Mouse (Mus musculus) urinary bladder, postnatal 14 days (tissue): ENCODE measurements at regions not wholly inside any gene's neighbourhood (a gene's known extent, or its start where the extent isn't known, plus 50 kb on each side); places are given as distances from the start of the nearest gene placed in this dataset.
A peak's percentile ranks its signal among the peaks of the same experiment; 100 is the strongest.

Source experiments
- DNase-seq: peaks from one replicate; pipeline ENCODE4 v3.0.0; 2021; ENCODE audit warnings: low spot score

GRCm38 (mm10) chr1:194437301-194437700, 180.7 kb upstream of the Plxna2 start:
- DNase-seq: no peak

DNA sequence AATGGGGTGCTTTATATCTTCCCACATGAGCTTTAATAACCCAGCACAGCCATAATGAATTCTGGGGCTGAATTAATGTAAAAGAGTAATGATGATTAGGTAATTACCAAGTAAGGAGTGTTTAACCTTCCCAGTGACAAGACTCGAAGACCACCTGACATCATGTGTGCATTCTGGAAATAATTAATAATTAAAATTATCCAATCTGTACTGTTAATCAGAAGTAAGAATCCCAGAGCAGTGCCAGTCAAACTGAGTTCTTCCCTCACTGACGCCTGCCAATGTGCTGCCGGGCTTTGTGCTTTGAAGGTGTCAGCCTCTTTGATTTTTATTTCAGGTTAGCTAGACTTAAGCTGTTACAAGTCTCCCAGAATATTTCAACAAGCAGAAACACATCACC, 183.0 kb upstream of the Plxna2 start:
- DNase-seq: no peak

DNA sequence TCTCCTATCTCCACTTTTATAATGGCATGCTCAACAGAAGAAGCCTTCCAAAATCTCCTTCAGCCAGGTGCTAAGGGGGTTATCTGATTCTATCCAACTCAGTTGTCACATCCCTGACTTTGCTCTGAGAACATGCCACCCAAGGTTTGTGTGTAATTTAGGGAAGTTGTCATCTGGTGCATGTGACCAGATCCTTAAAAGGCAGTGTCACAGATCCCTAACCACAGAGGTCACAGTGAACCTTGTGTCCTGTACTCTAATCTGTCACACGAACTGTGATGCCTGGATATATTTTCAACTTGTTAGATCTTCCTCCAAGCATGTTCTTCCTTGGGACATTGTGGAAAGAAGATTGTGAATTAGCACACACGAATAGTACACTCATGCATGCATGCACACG, 189.4 kb upstream of the Plxna2 start:
- DNase-seq: no peak

DNA sequence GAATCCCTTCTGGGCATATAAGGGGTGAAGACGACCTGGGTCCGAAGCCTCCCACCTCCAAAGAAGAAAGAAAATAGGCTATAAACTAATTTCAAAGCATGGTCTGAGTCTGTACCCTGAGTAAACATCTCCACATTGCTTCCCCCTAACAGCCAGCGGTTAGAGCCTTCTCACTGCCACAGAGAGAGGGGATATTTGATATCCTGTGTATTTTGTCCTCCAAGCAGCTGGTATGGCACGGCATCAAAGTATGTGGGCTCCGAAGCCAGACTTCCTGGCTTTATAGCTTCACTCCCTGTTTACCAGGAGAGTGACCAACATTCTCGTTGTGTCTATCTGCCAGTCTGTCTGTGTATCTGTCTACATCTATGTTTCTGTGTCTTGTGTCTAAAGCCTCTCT, 191.7 kb upstream of the Plxna2 start:
- no peak for DNase-seq

GRCm38 (mm10) chr1:194424201-194424600, 193.8 kb upstream of the Plxna2 start:
- DNase-seq: no peak

GRCm38 (mm10) chr1:194412193-194412592, 205.8 kb upstream of the Plxna2 start:
- DNase-seq: no peak

DNA sequence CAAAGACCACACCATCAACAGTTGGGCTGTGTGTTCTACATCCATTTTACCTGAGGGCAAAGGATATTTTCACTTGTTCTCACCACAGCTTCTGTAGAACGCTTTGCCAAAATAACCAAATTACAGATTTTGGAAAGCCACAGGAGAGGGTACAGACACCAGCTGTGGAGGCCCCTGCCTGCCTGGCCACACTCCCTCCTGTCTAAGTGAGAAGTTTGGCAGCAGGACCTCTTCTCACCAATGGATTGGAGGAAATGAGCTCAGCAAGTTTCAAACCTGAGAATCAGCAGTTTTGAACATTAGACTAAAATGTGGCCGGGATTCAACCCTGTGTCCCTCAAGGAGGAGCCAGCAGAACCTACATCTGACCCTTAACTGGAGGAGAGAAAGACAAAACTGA, 206.2 kb upstream of the Plxna2 start:
- no peak for DNase-seq

DNA sequence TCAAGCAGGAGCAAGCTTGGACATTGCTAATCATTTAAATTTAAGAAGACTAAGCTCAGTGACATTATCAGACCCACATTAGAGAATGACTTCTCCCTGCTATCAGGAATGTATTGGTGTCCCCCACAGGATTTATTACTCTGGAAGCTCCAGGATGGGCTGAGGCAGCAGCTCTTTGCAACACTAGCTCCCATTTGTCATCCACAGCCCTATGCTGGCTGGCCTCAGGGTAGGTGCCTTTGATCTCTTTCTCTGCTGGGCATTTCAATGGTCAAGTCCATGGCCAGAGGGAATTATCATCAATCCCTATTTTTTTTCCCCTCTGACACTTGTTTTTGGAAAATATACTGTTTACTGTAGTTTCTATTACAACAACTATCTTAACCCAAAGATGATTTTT, 218.7 kb upstream of the Plxna2 start:
- DNase-seq: no peak

DNA sequence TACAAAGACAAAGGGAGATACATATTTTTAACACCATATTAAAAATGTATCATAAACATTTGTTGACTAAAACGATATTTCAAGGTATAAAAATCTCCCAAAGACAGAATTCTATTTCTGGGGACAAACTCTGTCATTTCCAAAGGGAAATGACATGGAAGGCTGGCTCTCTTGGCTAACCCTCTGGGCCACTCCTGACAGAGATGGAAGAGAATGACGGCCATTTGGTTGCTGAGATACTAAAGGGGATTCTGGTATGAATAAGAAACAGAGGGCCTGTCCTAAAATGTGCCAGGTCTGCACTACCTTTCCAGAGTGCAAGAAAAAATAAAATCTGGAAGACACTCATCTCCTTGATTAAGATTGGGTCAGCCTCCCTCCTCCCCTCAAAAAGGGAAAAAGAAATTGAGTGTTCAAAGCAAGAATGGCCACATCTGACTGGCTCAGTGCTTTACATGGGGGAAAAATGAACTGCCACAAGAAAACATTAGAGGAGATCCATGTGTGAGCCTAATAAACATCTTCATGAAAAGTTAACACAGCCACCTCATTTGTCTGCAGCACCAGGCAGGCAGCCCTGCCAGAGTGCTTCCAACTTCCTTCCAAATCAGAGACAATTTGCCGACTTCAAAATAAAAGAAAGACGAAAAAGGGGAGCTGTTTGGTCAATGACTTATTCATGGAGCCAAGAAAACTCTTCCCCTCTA, 221.1 kb upstream of the Plxna2 start:
- DNase-seq: no peak

- no peak for DNase-seq
These were observed 224.3 kb upstream of the Plxna2 start for GRCm38 (mm10) chr1:194393720-194394119.

DNA sequence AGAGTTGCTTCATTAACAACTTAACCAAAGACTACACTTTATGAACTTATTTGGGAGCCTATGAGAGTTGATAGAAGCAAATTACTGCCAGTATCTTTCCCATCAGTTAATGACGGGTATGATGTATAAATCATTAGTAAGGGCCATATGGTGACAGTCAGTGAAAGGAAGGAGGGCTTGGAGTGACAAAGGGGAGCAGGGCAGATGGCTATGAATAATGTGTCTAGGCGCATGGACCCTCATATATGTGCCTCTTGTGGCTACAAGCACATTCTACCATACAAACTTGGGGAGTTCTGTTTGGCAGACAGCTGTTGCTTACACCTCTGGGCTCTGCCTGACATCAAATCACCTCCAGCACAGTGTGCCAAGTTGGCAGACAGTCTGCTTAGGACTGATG, 227.8 kb upstream of the Plxna2 start:
- no peak for DNase-seq

DNA sequence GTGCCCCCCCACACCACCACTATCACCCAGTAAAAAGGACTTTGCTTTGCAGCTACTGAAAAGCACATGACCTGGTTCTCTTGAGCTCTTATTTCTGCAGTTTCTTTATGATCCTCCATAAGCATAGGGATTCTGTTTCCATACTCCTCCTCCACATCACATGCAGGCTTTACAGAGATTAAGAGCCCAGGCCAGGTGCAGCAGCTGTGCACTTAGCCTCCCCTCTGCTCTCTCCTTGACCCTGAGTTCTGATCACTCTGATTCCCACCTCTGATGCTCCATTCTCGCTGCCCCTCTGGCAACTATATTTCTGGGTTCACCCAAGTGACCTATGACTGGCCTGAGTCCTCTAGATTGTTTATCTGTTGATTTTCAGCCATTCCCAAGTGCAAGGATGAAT, 239.9 kb upstream of the Plxna2 start:
- no peak for DNase-seq

GRCm38 (mm10) chr1:194373511-194373910, 244.5 kb upstream of the Plxna2 start:
- DNase-seq: peak; percentile 56

- DNase-seq: no peak
These were observed 254.1 kb upstream of the Plxna2 start for GRCm38 (mm10) chr1:194363917-194364316.

DNA sequence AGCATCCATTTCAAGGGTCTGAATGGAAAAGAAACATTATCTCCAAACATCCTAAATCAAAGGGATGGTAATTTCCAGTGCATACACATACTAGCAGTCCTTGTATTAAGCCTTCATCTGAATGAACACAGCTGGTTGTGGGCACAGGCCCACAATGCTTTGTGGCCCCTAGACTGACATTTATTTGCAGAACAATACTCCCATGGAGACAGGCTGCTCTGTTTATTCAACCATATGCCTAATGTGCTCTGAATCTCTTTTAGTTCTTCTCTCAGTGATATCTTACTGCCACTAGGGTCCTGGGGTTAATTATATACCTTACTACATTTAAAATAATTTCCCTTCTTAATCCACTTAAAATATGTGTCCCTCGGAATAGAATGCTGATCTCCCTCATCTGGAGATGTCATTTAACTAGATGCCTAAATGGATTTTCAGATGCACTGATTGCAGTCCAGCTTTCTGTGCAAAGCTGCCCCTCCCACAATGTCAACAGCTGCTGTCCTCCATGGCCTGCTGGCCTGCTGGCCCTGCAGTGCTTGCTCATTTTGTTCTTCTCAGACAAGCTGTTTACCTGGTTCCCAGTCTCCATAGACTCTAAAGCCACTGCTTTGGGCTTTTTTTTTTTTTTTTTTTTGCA, 254.8 kb upstream of the Plxna2 start:
- DNase-seq: no peak

- no peak for DNase-seq
These were observed 255.7 kb upstream of the Plxna2 start for GRCm38 (mm10) chr1:194362298-194362697.

GRCm38 (mm10) chr1:194361316-194361715, 256.7 kb upstream of the Plxna2 start:
- DNase-seq: no peak

DNA sequence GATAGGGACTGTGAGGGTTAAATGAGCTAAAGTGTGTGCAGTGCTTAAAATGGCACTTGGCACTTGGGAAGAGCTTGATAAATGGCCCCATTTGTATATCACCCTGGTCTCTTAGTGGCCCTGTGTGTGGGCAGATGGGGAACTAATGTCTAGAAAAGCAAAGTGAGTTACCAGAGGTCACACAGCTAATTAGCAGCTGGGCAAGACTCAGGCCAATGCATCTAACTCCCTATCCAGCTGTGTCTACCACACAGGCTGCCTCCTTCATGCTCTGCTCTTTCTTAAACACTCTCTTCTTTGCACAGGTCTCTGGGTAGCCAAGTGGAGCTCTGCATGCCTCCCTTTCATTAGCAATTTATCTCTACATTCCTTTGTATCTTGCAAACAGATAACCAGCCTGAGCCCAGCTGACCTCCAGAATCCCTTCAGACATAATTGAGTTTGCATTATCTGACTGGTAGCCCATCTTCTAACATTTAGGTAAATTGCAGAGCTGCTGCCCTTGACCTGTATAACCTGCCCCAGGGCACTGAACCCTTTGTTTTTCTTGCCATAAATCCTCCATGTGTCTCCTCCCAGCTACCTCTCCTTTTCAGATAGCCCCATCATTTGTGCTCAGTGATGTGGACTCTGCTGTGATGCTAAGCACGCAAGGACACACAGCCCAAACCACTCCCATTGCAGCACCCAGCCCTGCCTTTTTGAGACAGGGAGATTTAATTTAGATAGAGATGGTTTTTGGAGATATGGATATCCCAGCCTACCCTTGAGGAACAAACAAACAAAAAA, 263.5 kb upstream of the Plxna2 start:
- no peak for DNase-seq

DNA sequence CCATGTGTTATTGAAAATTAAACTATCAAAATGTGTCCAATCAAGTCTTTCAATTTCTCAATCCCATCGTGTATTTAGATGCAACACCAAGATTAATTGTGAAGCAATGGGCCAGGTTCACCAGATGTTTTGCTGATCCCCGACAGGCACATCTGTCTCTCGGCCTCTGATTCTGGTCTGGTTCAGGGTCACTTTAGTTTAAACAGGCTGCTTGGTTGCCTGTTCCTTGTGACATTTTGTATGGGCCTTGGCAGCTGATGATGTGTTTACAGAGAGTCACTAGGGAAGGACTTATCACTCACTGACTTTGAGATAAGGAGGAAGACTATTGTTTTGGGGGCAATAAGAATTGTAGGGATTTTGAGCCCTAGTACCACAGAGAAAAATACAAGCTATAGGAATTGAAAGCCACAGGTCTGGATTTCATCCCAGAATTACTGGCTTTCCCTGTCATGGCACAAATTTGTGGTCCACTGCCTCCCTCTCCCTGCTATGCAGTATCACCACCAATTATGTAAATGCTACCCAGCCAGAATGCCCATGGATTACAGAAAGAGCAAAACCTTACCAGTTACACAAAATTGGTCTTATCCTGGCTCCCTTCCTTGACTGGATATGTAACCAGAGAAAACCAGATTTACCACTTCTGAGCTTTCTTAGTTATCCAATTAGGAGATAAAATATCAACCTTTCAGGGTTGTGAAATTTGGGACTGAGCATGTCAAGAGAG, 272.5 kb upstream of the Plxna2 start:
- no peak for DNase-seq

GRCm38 (mm10) chr1:194342568-194342967, 275.4 kb upstream of the Plxna2 start:
- DNase-seq: no peak

DNA sequence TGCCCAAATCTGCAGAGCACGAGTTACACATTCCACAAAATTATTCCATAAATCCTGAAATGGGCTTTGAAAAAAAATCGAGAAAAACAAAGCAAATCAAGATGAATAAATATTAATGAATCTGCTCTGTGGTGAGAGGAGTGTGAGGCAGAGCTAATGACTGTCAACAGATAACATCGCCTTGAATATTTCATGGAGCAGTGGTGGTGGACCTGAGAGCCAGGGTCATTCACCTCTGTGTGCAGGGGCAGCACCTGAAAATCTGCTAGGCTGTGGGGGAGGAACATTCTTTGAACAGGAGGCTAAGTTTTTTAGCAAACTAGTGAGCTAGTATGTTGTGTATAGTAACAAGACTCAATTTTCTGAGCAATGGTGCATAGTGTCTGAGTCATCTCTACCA, 276.3 kb upstream of the Plxna2 start:
- no peak for DNase-seq
